Mouse (Mus musculus): Measurements from ENCODE around the gene Tal1.

The Tal1 gene

GRCm38 (mm10) chr4:115111167-115111566, 54.9 kb downstream of the Tal1 start:
- no peak for DNase-seq (ENCODE audit: low spot score in 2 of 2)

- no peak for DNase-seq (ENCODE audit: low spot score in 2 of 2)
Measured at GRCm38 (mm10) chr4:115113266-115113665, 57.0 kb downstream of the Tal1 start.

GRCm38 (mm10) chr4:115119642-115120041, 63.4 kb downstream of the Tal1 start:
- DNase-seq (ENCODE audit: low spot score in 2 of 2), result no peak

- no peak for DNase-seq (ENCODE audit: low spot score in 2 of 2)
Measured at GRCm38 (mm10) chr4:115121162-115121561, 64.9 kb downstream of the Tal1 start.
